In genomic region chr5:150362241-150362640, GRCm38 (mm10) we compare ENCODE assay signal across 14 mouse cellular contexts.
DNase-seq lines count a peak whose midpoint lies in the region.
"Had no signal": no experiment of that assay in that cellular context is flagged by ENCODE, and none has a peak within 500 bp of the region (broad histone marks: within the 10 kb centered on the region; RNA-seq: fewer than 3 reads in every experiment).

No protein-coding gene starts in this region.

- DNase-seq in gastrocnemius, postnatal 14 days = peak; percentile 10
- no peak for DNase-seq in gastrocnemius, postnatal 4 days (ENCODE audit: low spot score in 2 of 2)
- DNase-seq in adrenal gland, adult 2 months = peak; percentile 77
- peak; percentile 54 for DNase-seq in adrenal gland, postnatal 10 days
- peak; percentile 48 for DNase-seq in gastrocnemius, postnatal 25 days
- no peak for DNase-seq in spleen, postnatal 4 days (ENCODE audit: low spot score in 2 of 2)
- no peak for DNase-seq in layer of hippocampus, adult 18-20 months (ENCODE audit: low spot score in 2 of 2)
- DNase-seq: B cell, adult 2 months; cerebellum, adult 2 months; cerebellum, postnatal 14 days; embryo, embryonic 11 days; heart, adult 18-20 months; heart, postnatal 10 days; kidney, adult 18-20 months had no signal

- intact Hi-C loops in gastrocnemius, postnatal 14 days (cut with DNase I; ENCODE audit: low total_unique reads) = loop anchor here (10.0 kb wide), 1 partner anchor 107 kb away; no protein-coding TSS in a partner anchor

Comparison
In these comparisons a context has a peak if more than half of its experiments do, and no peak if none do; other contexts are left out.
1. DNase-seq: peak in gastrocnemius, postnatal 14 days (single experiment), adrenal gland, adult 2 months (single experiment), adrenal gland, postnatal 10 days (single experiment) and gastrocnemius, postnatal 25 days (single experiment); none in gastrocnemius, postnatal 4 days (0 of 2), spleen, postnatal 4 days (0 of 2) and layer of hippocampus, adult 18-20 months (0 of 2).